Mouse (Mus musculus): ENCODE measurements at regions not wholly inside any gene's neighbourhood (a gene's known extent, or its start where the extent isn't known, plus 50 kb on each side); places are given as distances from the start of the nearest gene placed in this dataset.

GRCm38 (mm10) chr16:71724898-71725297 is 583.2 kb upstream of the Robo1 start:
- TF ChIP-seq CTCF (IDR thresholded peaks at IDR 0.05; ENCODE audit: borderline replicate concordance, insufficient read depth, low read length): no peak
- no peak for TF ChIP-seq POLR2A (IDR thresholded peaks at IDR 0.05; ENCODE audit: low read depth, low read length)

All from embryonic fibroblast, embryonic 13.5 days (primary cell).